Mouse (Mus musculus): ENCODE measurements at regions not wholly inside any gene's neighbourhood (a gene's known extent, or its start where the extent isn't known, plus 50 kb on each side); places are given as distances from the start of the nearest gene placed in this dataset.

GRCm38 (mm10) chr12:16139152-16139551 is 322.4 kb upstream of the Trib2 start:
- no peak for DNase-seq (ENCODE audit: low spot score in 2 of 2)

DNA sequence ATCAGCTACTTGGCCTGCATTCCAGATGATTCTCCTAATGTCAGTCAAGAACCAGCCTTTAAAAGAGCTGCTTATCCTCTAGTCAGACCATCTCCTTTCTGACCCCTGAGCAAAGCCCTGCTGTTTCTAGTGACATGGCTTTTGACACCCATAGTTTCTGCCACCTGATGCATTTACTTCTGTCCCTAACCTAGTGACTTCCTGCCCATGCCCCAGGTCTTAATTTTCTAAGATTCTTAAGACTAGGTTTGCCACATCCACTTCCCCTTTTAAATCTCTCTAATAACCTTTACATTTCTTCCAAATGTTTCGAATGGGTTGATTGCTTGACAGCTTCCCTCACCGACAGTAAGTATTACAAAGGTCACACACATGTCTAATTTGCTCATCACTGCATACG is 321.1 kb upstream of the Trib2 start:
- DNase-seq (ENCODE audit: low spot score in 2 of 2), result no peak

- no peak for DNase-seq (ENCODE audit: low spot score in 2 of 2)
These were observed 319.5 kb upstream of the Trib2 start for GRCm38 (mm10) chr12:16136214-16136671.

- no peak for DNase-seq (ENCODE audit: low spot score in 2 of 2)
These were observed 319.0 kb upstream of the Trib2 start for GRCm38 (mm10) chr12:16135602-16136213.

GRCm38 (mm10) chr12:16134446-16134845 is 317.7 kb upstream of the Trib2 start:
- DNase-seq (ENCODE audit: low spot score in 2 of 2), result no peak

GRCm38 (mm10) chr12:16133253-16133652 is 316.5 kb upstream of the Trib2 start:
- DNase-seq (ENCODE audit: low spot score in 2 of 2), result no peak

DNA sequence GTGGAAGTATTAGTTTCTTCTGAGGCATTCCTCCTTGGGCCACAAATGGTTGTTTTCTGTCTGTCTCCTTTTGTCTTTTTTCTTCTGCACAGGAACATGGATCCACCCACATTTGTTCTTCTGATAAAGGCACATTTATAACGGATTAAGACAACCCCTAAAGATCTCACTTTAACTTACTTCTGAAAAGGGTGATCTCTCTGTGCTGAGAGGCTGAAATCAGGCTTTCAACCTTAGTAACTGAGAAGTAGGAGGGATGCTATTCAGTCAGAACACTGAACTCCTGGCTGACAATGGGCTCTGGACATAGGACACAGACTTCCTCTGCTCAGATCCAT is 315.0 kb upstream of the Trib2 start:
- DNase-seq (ENCODE audit: low spot score in 2 of 2), result no peak

DNA sequence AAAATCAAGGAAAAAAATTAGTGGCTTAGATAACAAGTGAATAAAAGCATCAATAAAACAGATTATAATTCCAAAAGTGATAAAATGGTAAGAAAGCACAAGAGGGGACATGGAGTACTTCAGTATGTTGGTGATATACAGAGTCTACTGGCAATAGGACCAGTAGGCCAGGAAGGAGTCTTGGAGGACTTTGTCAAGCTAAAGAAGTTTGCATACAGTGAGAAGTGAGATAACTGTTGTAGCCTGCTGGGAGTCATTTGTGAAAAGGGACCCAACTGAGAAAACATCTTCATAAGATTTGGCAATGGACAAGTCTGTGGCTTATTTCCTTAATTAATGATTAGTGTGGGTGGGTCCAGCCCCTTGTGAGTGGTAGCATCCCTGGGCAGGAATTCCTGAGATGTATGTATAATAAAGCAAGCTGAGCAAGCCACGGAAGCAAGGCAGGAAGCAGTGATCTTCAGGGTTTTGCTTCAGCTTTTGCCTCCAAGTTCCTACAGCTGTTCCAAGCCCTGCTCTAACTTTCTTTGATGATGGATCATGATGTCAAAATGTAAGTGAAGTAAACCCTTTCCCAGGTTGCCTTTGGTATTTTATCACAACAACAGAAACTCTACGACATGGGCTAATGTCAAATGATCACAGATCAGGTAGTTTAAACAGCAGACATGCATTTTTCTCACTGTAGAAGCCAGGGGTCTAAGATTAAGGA is 314.5 kb upstream of the Trib2 start:
- no peak for DNase-seq (ENCODE audit: low spot score in 2 of 2)

DNA sequence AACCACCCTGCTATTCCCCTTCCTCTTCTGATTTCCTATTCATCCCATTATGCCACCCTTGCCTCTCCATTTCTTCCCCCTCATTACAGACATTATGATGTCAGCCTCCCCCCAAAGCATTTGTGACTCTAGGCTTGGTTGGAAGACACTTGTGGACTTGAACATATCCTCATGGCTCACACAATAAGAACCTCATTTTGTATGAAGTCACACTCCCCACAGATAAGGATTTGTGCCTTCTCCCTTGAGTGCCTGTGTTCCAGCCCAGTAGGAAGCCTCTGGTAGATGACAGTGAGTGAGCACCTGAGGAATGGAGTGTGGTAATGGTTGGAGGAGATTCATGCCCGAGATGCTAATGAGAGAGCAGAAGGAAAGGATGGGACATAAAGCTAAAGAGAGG is 313.9 kb upstream of the Trib2 start:
- DNase-seq (ENCODE audit: low spot score in 2 of 2), result no peak

DNA sequence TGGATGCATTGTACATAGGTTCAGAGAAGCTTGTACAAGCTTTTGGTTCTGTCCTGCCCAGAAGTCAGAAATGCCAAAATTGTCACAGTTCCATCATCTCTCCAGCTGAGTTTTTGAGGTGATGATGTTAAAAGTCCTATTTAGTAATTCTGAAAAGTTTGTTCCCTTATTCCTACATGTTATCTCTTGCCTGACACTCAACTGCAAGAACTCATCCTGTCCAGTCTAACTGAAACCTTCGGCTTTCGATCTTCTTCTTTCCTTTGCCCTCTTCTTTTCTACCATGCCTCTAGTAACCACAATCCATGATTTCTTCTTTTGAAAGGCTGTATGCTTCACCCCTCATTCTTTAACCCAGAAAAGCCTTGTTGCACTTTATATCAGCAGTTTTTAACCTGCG is 313.2 kb upstream of the Trib2 start:
- no peak for DNase-seq (ENCODE audit: low spot score in 2 of 2)

DNA sequence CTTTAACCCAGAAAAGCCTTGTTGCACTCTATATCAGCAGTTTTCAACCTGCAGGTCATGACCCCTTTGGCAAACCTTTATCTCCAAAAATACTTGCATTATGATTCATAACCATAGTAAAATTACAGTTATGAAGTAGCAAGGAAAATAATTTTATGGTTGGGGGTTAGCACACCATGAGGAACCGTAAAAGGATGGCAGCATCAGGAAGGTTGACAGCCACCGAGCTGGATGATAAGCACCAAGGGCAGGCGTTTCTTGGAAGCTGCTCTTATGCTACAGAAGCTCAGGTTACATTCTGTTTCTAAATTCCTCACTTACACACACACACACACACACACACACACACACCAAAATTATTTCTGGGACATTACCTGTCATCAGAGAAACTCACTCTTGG is 312.5 kb upstream of the Trib2 start:
- no peak for DNase-seq (ENCODE audit: low spot score in 2 of 2)

GRCm38 (mm10) chr12:16124906-16125305 is 308.2 kb upstream of the Trib2 start:
- no peak for DNase-seq (ENCODE audit: low spot score in 2 of 2)

- DNase-seq (ENCODE audit: low spot score in 2 of 2), result no peak
These were observed 305.8 kb upstream of the Trib2 start for GRCm38 (mm10) chr12:16122353-16123127.

DNA sequence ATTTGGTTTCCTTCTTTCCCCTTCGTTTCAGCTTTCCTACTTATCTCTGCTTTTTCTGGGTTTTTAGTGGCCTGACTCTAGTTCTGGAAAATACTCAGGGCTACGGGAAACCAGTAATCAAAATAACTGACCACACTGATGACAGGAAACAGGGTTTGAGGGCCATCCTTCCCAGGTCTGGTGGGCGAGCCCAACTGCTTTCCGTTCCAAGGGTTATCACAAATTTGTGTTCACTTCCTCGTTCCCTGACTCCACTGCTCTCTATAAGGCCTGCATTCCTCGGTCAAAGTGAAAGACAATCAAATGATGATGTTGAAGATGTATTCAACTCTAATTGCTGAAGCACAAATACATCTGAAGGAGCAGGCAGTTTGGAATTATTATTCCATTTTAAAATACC is 305.1 kb upstream of the Trib2 start:
- DNase-seq (ENCODE audit: low spot score in 2 of 2), result no peak

GRCm38 (mm10) chr12:16118710-16119109 is 302.0 kb upstream of the Trib2 start:
- no peak for DNase-seq (ENCODE audit: low spot score in 2 of 2)

- DNase-seq (ENCODE audit: low spot score in 2 of 2), result no peak
These were observed 290.2 kb upstream of the Trib2 start for GRCm38 (mm10) chr12:16106946-16107345.

GRCm38 (mm10) chr12:16098840-16099239 is 282.1 kb upstream of the Trib2 start:
- no peak for DNase-seq (ENCODE audit: low spot score in 2 of 2)

DNA sequence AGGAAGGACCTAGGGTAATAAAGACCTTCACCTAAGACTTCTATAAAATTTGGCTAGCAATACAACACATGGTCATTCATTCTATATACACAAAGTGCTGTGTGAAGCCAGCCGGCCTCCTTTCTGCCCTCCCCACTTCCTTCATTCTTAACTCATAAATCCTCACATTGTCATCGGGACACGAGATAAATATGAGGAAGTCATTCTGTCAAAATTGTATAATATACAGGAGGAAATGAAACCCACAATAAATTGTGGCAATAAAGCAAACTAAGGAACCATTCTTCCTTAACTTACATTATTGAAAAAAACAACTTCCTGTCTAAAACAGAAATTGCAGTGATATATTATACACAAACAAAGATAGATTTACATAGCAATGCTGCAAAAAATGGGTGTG is 275.9 kb upstream of the Trib2 start:
- DNase-seq (ENCODE audit: low spot score in 2 of 2), result no peak

GRCm38 (mm10) chr12:16091336-16091735 is 274.6 kb upstream of the Trib2 start:
- DNase-seq (ENCODE audit: low spot score in 2 of 2), result no peak

GRCm38 (mm10) chr12:16083176-16083575 is 266.5 kb upstream of the Trib2 start:
- no peak for DNase-seq (ENCODE audit: low spot score in 2 of 2)

DNA sequence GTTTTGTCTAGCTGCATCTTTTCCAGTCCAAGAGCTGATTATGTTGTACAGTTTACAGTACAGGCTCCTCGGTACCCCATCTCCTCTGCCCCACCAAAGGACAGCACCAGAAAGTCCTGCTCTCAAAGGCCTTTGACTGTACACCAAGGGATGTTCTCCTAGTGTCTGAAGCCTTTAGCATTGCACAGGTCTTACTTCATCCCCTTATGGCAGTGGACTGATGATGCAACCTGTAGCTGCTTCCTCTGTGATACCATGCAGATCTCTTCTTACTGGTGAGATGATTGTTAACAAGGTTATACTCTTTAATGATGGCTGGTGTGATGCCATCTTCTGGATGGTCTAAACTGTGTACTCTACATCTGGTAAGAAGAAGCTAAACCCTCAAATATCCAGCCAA is 260.5 kb upstream of the Trib2 start:
- DNase-seq (ENCODE audit: low spot score in 2 of 2), result no peak

DNA sequence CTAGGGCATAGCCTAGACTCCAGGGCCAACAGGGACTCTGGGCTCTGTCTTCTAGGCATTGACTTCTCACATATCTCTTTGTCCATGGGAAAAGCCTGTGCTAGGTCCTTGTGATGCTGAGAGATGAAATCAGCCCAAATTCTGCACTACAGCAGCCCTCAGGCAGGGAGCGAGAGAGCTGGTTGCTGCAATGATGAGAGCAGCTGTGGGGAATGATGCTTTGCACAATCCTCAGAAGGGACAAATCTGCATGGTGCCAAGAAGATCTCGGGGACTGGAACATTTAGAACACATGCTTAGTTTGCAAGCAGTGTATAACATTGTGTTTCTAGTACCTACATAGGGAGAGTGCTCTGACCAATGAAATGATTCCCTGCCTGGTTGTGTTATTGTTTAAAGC is 259.2 kb upstream of the Trib2 start:
- DNase-seq (ENCODE audit: low spot score in 2 of 2), result peak in 1 of 2 experiments; percentile 3

DNA sequence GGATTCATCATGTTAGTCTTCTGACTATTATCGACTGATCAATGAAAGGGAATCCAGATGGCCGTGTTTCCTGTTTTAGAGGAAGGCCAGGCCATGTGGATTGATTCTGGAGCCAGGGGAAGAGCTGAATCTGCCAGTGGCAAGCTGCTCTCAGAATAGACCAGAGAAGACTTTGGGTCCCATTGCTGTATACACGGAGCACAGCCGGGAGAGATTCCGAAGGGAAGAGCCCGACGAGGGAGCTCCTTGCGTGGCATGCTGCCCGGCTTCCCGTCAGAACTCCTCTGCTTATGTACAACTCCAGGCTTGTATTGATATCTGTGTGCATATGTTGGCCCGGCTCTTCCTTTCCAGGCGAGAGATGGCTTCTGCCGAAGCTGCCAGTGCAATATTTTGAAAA is 252.2 kb upstream of the Trib2 start:
- no peak for DNase-seq (ENCODE audit: low spot score in 2 of 2)

Data from urinary bladder, postnatal 36 days (tissue).